Mouse (Mus musculus) limb, embryonic 14.5 days (tissue): Measurements from ENCODE around the gene Cep85l. TPM values are rescaled to one million over a fixed set of nuclear protein-coding genes. Genes with fewer than 3 reads are reported as not detected.

Experiments used
- ATAC-seq: fragments of 200-750 bp; cut with Nextera tagmentation; 2 replicates; pipeline ENCODE4 v1.8.0; 2017; ENCODE audit warnings: low read depth, moderate number of reproducible peaks, moderate TSS enrichment; ENCODE audit not compliant: low FRiP score
- DNase-seq: peaks from one replicate; pipeline ENCODE4 v3.0.0-alpha.2; 2015; ENCODE audit warnings: low spot score
- H3K27ac ChIP-seq: fragments of 300-500 bp; sonication (generic); replicated peaks from 2 replicates; pipeline ENCODE4 v1.5.1; 2014; ENCODE audit warnings: low read depth, mild to moderate bottlenecking, low read length, moderate library complexity, mixed read lengths
- H3K27me3 ChIP-seq: fragments of 300-500 bp; sonication (generic); 2 replicates; pipeline ENCODE4 v1.6.1; 2014; ENCODE audit warnings: low read length, mixed read lengths; ENCODE audit not compliant: control insufficient read depth, insufficient read depth
- H3K36me3 ChIP-seq: fragments of 300-500 bp; sonication (generic); 2 replicates; pipeline ENCODE4 v1.6.1; 2014; ENCODE audit warnings: mild to moderate bottlenecking, low read length, moderate library complexity, mixed read lengths; ENCODE audit not compliant: control insufficient read depth, insufficient read depth
- H3K4me1 ChIP-seq: fragments of 300-500 bp; sonication (generic); 2 replicates; pipeline ENCODE4 v1.6.1; 2014; ENCODE audit warnings: antibody characterized with exemption, low read length, mixed read lengths; ENCODE audit not compliant: control insufficient read depth, insufficient read depth
- H3K4me2 ChIP-seq: fragments of 300-500 bp; sonication (generic); replicated peaks from 2 replicates; pipeline ENCODE4 v1.6.1; 2014; ENCODE audit warnings: low read depth, mild to moderate bottlenecking, low read length, moderate library complexity; ENCODE audit not compliant: severe bottlenecking
- H3K4me3 ChIP-seq: fragments of 300-500 bp; sonication (generic); replicated peaks from 2 replicates; pipeline ENCODE4 v1.5.1; 2014; ENCODE audit warnings: low read length
- H3K9ac ChIP-seq: fragments of 300-500 bp; sonication (generic); 2 replicates; pipeline ENCODE4 v1.6.1; 2014; ENCODE audit warnings: mild to moderate bottlenecking, low read depth, low read length, moderate library complexity; ENCODE audit not compliant: severe bottlenecking
- H3K9me3 ChIP-seq: fragments of 300-500 bp; sonication (generic); 2 replicates; pipeline ENCODE4 v1.6.1; 2016; ENCODE audit warnings: low read length; ENCODE audit not compliant: control insufficient read depth
- POLR2A ChIP-seq: fragments of 200-500 bp; IDR thresholded peaks from 2 replicates; pipeline ENCODE4 v1.8.0; 2012; ENCODE audit warnings: inconsistent platforms, mild to moderate bottlenecking, moderate library complexity, borderline replicate concordance; ENCODE audit not compliant: insufficient read depth, insufficient read length; ENCODE audit errors: extremely low read depth
- WGBS: fragments of 180-500 bp; shearing (Covaris S2); extraction: QIAGEN DNeasy Blood & Tissue Kit; methylation state at CpG from one replicate; pipeline ENCODE4 v1.1.7; 2014; 5-methylcytosine and 5-hydroxymethylcytosine counted together
- polyA plus RNA-seq, 2 experiments: library from polyadenylated mRNA; depleted of rRNA in 1 of 2; stranded (reverse) in 1 of 2; unstranded in 1 of 2; fragments of >200 nt; fragmentation: Nextera tagmentation in 1 of 2; extraction: Ambion mirVana in 1 of 2; gene quantifications; 2 replicates each; pipeline versions ENCODE4 v1.2.1 to v1.2.3; 2012 to 2014

Cep85l gene
- polyA plus RNA-seq, 2 experiments, result 8.1 to 9.9 TPM

GRCm38 (mm10) chr10:53420069-53420468, 40.3 kb upstream of the Cep85l start:
- ATAC-seq, result peak; percentile 56
- H3K9me3 ChIP-seq, result no peaks in the 10 kb centered on the region
- no peak overlapping the region for H3K27ac ChIP-seq
- H3K4me2 ChIP-seq, result no peak overlapping the region
- no peak overlapping the region for H3K9ac ChIP-seq
- H3K36me3 ChIP-seq, result no peaks in the 10 kb centered on the region
- TF ChIP-seq POLR2A, result no peak
- no peak overlapping the region for H3K4me3 ChIP-seq
- no peaks in the 10 kb centered on the region for H3K27me3 ChIP-seq
- peaks cover 21% of the 10 kb centered on the region for H3K4me1 ChIP-seq
- DNase-seq, result peak; percentile 59

- 46% methylated on average over 4 of the region's 4 CpGs for WGBS
- peak; percentile 20; the same call in 1 of the 2 replicates for ATAC-seq
These were observed 39.6 kb upstream of the Cep85l start for GRCm38 (mm10) chr10:53419139-53419935.

GRCm38 (mm10) chr10:53417015-53417414, 37.3 kb upstream of the Cep85l start:
- Histone ChIP-seq H3K9ac (no peak overlapping the region), H3K4me3 (no peak overlapping the region), H3K9me3 (no peaks in the 10 kb centered on the region), H3K36me3 (no peaks in the 10 kb centered on the region), H3K4me1 (peaks cover 21% of the 10 kb centered on the region), H3K4me2 (no peak overlapping the region), H3K27ac (0 out of 2 replicates have a peak overlapping the region, but pooled peaks have one; percentile 14), H3K27me3 (no peaks in the 10 kb centered on the region)
- WGBS, result 39% methylated on average over 2 of the region's 2 CpGs
- TF ChIP-seq POLR2A, result no peak
- ATAC-seq (no peak), DNase-seq (no peak)

More at GRCm38 (mm10) chr10:53419139-53419935, 39.6 kb upstream of the Cep85l start:
- no peaks in the 10 kb centered on the region for H3K36me3 ChIP-seq
- DNase-seq, result no peak
- peaks cover 21% of the 10 kb centered on the region for H3K4me1 ChIP-seq
- H3K4me3 ChIP-seq, result no peak overlapping the region
- H3K4me2 ChIP-seq, result no peak overlapping the region
- TF ChIP-seq POLR2A, result no peak
- H3K27ac ChIP-seq, result no peak overlapping the region
- no peaks in the 10 kb centered on the region for H3K27me3 ChIP-seq
- H3K9me3 ChIP-seq, result no peaks in the 10 kb centered on the region
- H3K9ac ChIP-seq, result no peak overlapping the region

GRCm38 (mm10) chr10:53416152-53416712, 36.5 kb upstream of the Cep85l start:
- Histone ChIP-seq H3K4me1 (peaks cover 21% of the 10 kb centered on the region), H3K27ac (0 out of 2 replicates have a peak overlapping the region, but pooled peaks have one; percentile 14), H3K4me2 (no peak overlapping the region), H3K9ac (no peak overlapping the region), H3K9me3 (no peaks in the 10 kb centered on the region), H3K36me3 (no peaks in the 10 kb centered on the region), H3K4me3 (no peak overlapping the region), H3K27me3 (no peaks in the 10 kb centered on the region)
- TF ChIP-seq POLR2A, result no peak
- no peak for DNase-seq
- no peak for ATAC-seq
- 50% methylated on average over 9 of the region's 9 CpGs for WGBS

GRCm38 (mm10) chr10:53415252-53415651, 35.5 kb upstream of the Cep85l start:
- H3K4me1 ChIP-seq, result peaks cover 14% of the 10 kb centered on the region
- no peak overlapping the region for H3K9ac ChIP-seq
- ATAC-seq (no peak), DNase-seq (no peak)
- 73% methylated on average over 9 of the region's 9 CpGs for WGBS
- H3K9me3 ChIP-seq, result no peaks in the 10 kb centered on the region
- H3K27ac ChIP-seq, result no peak overlapping the region
- no peak overlapping the region for H3K4me2 ChIP-seq
- no peaks in the 10 kb centered on the region for H3K36me3 ChIP-seq
- no peaks in the 10 kb centered on the region for H3K27me3 ChIP-seq
- no peak overlapping the region for H3K4me3 ChIP-seq
- TF ChIP-seq POLR2A, result no peak
